Mouse (Mus musculus) NIH3T3 (cell line): Measurements from ENCODE around the gene Sult5a1.
A peak's percentile ranks its signal among the peaks of the same experiment; 100 is the strongest.
"Not testable (repeated sequence)": the region's sequence is repeated elsewhere in the genome, so short reads cannot be mapped to it uniquely, and the experiment has no call there.

Source experiments
- DNase-seq: peaks from one replicate; pipeline ENCODE4 v3.0.0-alpha.2; 2012; ENCODE audit warnings: low read depth

The Sult5a1 gene

GRCm38 (mm10) chr8:123135406-123135805 is 22.7 kb downstream of the Sult5a1 start:
- DNase-seq = peak; percentile 70

- DNase-seq = no peak
Measured at GRCm38 (mm10) chr8:123134149-123134713, 23.9 kb downstream of the Sult5a1 start.

GRCm38 (mm10) chr8:123132953-123133352 is 25.2 kb downstream of the Sult5a1 start:
- no peak for DNase-seq

DNA sequence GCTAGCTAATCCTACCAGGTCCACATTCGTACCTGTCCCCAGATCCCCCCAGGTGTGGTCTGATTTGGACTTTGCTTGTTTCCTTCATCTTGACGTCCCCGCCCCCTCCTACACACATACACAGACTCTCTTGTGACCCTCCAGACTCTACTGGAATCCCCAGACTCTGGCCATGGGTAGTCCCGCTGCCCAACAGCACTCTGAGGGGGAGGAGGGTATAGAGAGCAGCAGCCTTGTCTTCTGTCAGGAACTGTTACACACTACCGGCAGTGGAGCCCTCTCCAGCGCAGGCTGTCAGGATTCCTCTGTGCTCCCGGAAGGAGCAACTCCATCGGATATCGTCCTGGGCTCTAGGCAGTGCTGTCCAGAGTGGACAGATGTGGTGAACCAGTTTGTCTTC is 27.1 kb downstream of the Sult5a1 start:
- no peak for DNase-seq

DNA sequence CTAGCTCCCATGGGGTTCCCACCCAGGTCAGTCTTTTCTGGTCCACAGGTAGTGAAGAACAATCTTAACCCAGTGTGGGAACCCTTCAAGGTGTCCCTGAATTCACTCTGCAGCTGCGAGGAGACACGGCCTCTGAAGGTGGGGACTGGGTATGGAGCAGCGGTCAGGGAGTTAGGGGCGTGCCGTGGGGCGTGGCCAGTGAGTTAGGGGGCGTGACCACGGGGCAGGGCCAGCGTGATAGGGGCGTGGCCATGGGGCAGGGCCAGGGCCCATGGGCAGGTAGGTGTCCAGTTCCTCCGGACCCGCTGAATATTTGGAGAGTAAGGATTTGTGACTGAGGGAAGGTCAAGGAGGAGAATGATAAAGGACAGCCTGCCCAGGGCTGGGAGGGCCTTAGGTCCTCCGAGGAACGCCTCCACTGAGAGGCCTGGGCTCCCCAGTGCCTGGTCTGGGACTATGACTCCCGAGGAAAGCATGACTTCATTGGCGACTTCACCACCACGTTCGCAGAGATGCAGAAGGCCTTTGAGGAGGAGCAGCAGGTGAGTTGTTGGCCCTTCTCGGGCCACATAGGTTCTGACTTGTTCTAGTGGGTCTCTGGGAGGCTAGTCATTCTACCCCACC is 31.8 kb downstream of the Sult5a1 start:
- DNase-seq = no peak

DNA sequence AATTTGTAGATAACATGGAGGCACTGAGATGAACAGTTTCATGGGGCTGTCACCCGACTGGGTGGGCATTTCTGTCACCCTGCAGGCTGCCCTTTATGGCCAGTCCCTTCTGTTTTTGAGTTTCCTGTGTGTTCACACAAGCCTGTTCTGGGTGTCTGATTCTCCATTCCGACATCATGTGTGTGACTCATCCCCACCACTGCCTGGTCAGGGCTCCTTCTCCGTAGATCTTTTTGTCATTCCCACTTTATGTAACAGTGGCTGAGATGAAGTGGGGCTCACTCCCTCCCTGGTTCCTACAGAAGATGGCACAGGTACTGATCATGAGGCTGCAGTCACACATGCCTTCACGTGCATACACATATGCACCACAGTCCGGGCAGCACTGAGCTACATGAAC is 35.4 kb downstream of the Sult5a1 start:
- DNase-seq = peak; percentile 53

DNA sequence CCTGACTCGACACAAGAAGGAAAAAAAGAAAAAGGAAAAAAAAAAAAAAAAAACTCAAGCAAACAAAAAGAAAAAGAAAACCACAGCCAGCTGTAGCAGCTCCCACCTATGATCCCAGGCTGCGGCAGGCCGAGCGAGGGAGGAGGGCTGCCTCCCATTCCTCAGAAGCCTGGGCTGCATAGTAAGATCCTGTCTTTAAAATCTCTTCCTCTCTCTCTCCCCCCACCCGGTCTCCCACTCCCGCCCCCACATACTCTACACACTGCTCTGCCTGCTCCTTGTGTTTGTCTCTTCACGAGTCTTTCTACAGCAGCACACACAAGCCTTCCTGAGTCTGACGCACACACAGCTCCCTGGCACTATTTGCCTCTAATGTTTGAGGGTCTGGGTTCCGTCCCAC is 36.1 kb downstream of the Sult5a1 start:
- DNase-seq = no peak

DNA sequence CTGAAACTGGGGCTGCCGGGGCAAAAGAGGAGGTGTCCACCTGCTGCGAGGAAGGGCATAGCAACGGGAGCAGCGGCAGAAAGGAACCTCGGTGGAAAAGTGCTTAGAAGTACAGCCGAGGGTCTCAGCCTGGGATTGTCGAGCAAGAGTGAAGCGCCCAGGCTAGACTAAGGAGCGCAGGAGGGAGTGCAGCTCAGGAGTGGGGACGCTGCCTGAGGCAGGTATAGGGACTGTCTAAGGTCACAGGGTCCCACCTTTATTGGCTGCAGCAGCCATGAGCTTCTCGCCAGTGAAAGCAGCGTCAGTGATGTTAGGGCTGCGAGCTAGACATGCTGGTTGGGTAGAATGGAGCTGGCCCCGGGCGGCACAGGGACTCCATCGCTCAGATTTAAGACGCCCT is 40.4 kb downstream of the Sult5a1 start:
- DNase-seq = no peak

DNA sequence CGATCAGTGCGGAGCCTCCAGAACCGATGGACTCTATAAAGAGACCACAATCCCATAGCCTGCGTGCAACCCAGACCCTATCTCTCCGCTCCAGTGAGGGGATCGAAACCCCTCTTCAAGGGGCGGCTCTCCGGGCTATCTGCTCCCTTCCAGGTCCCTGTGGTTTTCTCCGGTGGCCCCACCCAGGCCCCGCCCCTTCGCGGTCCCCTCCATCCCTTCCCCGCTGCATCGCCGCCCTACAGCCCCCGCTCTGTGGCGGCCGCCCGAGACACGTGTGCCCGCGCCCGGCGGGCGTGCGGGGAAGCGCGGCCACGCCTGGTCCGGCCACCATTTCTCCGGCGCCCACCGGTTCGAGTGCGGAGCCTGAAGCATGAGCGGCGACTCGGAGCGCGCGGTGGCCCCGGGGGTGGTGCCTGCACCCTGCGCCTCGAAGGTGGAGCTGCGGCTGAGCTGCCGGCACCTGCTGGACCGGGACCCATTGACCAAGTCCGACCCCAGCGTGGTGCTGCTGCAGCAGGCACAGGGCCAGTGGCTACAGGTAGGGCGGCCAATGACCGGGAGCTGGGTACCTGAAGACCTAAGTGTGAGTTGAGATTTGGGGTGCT is 40.9 kb downstream of the Sult5a1 start, which contains the start of gene Cpne7:
TSS of gene Cpne7 (plus strand) at position 248 of the 605 bp plus-strand sequence.
- no peak for DNase-seq

DNA sequence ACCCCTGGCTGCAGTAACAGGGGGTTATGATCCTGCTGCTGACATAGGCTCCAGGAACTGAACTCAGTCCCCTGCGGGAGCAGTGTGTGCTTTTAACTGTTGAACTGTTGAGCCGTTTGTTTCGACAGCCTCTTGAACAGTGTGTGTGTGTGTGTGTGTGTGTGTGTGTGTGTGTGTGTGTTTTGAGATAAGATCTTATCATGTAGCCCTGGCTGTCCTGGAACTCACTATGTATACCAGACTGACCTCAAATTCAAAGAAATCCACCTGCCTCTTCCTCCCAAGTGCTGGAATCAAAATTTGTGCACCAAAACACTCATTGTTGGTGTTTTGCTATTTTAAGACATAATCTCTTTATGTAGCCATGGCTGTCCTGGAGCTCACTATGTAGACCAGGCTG is 43.5 kb downstream of the Sult5a1 start:
- no peak for DNase-seq

- peak; percentile 68 for DNase-seq
Measured at GRCm38 (mm10) chr8:123113908-123114469, 44.1 kb downstream of the Sult5a1 start.

GRCm38 (mm10) chr8:123112892-123113291 is 45.2 kb downstream of the Sult5a1 start:
- peak; percentile 87 for DNase-seq

GRCm38 (mm10) chr8:123110649-123111048 is 47.5 kb downstream of the Sult5a1 start:
- DNase-seq = peak; percentile 83

DNA sequence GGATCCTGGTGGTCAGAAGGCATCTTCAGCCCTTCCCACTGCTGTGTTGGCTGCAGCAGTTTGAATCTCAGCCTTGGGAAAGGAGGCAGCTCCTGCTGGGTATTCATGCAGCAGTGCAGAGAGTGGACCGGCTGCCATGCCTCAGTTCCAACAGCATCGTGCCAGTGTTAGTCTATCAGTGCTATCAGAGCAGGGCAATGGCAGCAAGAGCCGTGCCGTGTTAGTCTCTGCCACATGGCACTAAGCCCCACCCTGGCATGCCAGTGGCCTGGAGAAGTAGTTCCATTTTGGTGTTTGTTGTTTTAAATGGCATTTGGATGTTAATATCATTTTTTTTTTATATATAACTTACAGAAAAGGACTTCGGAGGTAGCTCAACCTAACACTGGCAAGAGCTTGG is 49.2 kb downstream of the Sult5a1 start:
- no peak for DNase-seq

DNA sequence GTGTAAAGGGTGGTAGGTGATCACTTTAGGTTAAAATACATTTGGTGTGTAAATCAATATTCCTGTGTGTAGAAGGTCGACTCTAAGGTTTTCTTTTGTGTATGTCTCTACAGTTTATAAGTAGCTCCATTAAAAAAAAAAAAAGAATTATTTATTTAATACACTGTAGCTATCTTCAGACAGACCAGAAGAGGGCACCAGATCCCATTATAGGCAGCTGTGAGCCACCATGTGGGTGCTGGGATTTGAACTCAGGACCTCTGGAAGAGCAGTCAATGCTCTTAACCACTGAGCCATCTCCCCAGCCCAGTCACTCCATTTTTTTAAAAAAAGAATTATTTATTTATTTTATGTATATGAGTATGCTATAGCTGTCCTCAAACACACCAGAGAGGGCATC is 50.1 kb downstream of the Sult5a1 start:
- DNase-seq = peak; percentile 37

DNA sequence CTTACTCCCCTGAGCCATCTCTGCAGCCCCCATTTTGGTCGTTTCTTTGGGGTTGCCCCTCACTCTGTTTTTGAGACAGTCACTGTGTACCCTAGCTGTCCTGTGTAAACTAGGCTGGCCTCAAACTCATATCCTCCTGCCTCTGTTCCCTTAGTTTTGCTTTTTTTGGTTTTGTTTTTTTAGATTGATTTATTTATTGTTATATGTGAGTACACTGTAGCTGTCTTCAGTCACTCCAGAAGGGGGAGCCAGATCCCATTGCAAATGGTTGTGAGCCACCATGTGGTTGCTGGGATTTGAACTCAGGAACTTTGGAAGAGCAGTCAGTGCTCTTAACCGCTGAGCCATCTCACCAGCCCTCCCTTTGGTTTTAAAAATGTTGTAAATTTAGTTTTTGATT is 51.6 kb downstream of the Sult5a1 start:
- peak; percentile 74 for DNase-seq

GRCm38 (mm10) chr8:123105553-123106326 is 52.4 kb downstream of the Sult5a1 start:
- DNase-seq = peak; percentile 85

GRCm38 (mm10) chr8:123104046-123104767 is 53.9 kb downstream of the Sult5a1 start:
- peak; percentile 49 for DNase-seq

- peak; percentile 28 for DNase-seq
Measured at GRCm38 (mm10) chr8:123103285-123103684, 54.8 kb downstream of the Sult5a1 start.

- DNase-seq = not testable (repeated sequence)
Measured at GRCm38 (mm10) chr8:123102855-123103254, 55.3 kb downstream of the Sult5a1 start.
